Mouse (Mus musculus) CD4-positive, CD25-positive, alpha-beta regulatory T cell, adult 9 weeks (primary cell): ENCODE measurements around the gene Scube2. TPM values are rescaled to one million over a fixed set of nuclear protein-coding genes. Genes with fewer than 3 reads are reported as not detected.

Experiments
- polyA plus RNA-seq: library from polyadenylated mRNA; unstranded; fragments of 100-300 nt; shearing (Covaris generic); gene quantifications from one replicate; pipeline ENCODE4 v1.2.1, GENCODE M21; 2017

Gene Scube2
- polyA plus RNA-seq: not detected

DNA sequence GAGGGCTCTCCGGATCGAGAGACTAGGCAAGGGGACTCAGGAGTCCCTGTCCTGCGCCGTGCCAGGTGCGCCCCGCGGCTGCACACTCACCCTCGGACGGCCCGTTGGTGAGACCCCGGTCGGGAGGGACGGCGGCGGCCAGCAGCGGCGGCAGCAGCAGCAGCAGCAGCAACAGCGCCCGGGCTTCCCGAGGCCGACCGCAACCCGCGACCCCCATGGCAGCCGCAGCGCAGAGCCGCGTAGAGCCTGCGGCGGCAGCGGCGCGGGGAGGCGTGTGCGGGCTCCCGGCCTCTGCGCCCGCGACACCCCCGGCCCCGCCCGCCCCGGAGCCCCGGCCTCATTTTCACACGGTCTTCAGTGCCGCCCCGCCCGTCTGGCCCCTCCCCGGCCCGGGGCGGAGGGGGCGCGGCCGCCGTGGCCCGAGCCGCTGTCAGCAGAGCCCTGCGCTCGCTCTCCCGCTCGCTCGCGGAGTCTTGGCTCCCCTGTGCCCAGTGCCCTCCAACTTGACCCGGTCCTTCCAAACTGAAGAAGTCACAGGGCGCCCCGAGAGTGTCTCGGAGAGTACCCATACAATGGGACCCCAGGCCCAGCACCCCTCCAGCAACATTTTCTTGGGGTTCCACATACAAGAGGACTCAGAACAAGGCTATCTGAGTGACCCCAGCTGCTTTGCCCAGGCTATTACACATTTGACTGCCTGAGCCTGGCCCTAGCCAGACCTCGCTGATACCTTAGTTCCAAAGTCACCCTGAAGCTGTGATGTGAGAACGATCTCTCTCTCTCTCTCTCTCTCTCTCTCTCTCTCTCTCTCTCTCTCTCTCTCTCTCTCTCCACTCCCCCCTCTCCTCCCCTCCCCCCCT, at the start of gene Scube2:
Gene Scube2 (minus strand): TSS at position 310 of the 860 bp plus-strand sequence.

DNA sequence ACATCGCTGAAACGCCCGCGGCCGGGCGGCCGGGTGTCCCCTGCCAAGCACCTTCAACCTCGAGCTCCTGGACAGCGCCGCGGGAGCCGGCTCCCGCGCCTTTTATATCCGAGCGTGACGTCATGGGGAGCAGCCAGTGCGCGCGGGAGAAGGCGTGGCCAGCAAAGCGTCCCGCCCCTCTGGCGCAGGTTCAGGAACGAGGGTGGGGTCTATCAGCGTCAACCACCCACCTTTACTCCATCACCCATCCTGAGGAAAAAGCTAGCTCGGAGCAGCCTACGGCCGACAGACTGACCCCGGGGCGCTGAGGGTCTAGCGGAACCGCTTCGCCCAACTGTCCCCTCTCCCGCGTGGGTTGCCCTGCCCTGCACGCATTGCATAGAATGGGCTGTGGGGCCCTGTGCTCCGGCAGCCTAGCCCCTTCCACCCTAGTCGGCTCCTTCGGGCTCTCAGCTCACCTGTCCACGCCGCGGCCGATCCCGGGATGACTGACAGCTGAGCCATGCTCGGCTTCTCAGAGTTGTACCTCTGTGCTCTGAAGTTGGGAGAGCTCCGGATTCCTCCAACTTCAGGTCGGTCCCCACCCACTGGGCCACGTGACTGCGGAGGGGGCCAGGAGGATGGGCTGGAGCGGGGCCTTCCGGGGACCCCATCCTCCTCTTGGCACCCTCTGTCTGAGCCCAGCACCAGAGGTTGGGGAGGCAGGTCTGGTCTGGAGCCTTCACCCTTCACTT, 83.8 kb downstream of the Scube2 start, which contains the start of gene Nrip3:
Gene Nrip3 (minus strand): TSS at position 556 of the 734 bp plus-strand sequence.

DNA sequence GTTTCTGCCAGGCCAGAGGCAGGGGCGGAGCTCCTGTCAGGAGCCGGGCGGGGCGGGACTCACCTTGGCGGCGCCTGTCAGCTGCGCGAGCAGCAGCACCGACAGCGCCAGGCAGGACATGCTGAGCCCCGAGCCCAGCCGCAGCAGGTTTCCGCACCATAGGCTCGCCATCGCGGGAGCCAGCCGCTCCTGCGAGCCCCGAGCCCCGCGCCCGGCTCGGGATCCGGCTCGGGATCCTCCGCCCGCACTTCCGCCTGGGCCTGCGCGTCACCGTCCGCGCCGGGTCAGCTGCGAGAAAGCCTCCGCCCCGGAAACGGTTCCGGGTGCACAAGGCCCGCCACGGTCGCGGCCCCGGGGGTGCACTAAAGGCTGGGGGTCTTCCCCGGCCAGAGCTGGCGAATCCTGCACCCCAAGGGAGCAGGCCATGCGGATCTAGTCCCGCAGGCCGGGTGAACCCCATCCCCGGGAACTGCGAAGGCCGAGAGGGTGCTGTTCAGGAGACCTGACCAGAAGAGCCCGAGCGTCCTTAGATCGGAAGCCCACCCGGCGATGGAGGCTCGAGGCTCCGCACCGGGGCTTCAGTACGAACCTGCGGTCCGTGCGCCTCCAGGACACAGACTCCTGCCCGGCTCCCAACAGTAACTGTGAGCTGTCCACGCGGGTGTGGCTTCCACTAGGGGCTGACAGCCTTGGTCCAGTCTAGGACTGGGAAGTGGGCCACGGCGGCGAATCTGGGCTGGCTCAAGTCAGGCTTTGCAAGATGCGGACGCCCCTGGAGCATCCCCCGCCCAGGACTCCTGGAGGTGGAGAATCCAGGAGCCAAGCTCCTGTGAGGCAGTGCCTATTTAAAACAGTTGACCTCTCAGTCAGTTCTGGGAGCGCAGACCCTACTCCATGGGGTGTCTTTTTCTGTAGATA, 113.2 kb downstream of the Scube2 start, which contains the start of gene Tmem9b:
Gene Tmem9b (minus strand): TSS at position 868 of the 918 bp plus-strand sequence.

Other genes starting within 250 kb of the Scube2 start
- 0.61 TPM for gene St5, start 162.1 kb downstream of the Scube2 start, polyA plus RNA-seq
- gene Akip1, start 162.0 kb downstream of the Scube2 start, polyA plus RNA-seq: 38.2 TPM
- gene BC051019, start 141.8 kb downstream of the Scube2 start, polyA plus RNA-seq: not detected
- gene Ascl3, start 134.0 kb downstream of the Scube2 start, polyA plus RNA-seq: 0.55 TPM
- 56.3 TPM for gene Tmem9b, start 112.8 kb downstream of the Scube2 start, polyA plus RNA-seq
- 0.32 TPM for gene Nrip3, start 83.7 kb downstream of the Scube2 start, polyA plus RNA-seq
- gene Dennd5a, start 94.8 kb upstream of the Scube2 start, polyA plus RNA-seq: 13.9 TPM
- gene Tmem41b, start 121.2 kb upstream of the Scube2 start, polyA plus RNA-seq: 66.7 TPM
- 27.5 TPM for gene Ipo7, start 152.6 kb upstream of the Scube2 start, polyA plus RNA-seq
- 51.1 TPM for gene Zfp143, start 195.5 kb upstream of the Scube2 start, polyA plus RNA-seq